Mouse (Mus musculus) C2C12 (cell line): ENCODE data around the gene 1600002K03Rik. TPM values are rescaled to one million over a fixed set of nuclear protein-coding genes. Genes with fewer than 3 reads are reported as not detected.
"Not testable (repeated sequence)": the region's sequence is repeated elsewhere in the genome, so short reads cannot be mapped to it uniquely, and the experiment has no call there.

ENCODE experiments used
- H3K27me3 ChIP-seq: one replicate; pipeline ENCODE4 v1.6.1; 2011; ENCODE audit not compliant: control insufficient read depth, insufficient read depth, insufficient read length
- H3K36me3 ChIP-seq: one replicate; pipeline ENCODE4 v1.6.1; 2011; ENCODE audit not compliant: control insufficient read depth, insufficient read depth
- H3K4me3 ChIP-seq: one replicate; pipeline ENCODE4 v1.5.1; 2011; ENCODE audit warnings: mild to moderate bottlenecking, control low read depth; ENCODE audit not compliant: poor library complexity, insufficient read depth, severe bottlenecking
- H3K79me2 ChIP-seq: one replicate; pipeline ENCODE4 v1.6.1; 2011; ENCODE audit not compliant: control insufficient read depth, insufficient read depth
- H3K79me3 ChIP-seq: one replicate; pipeline ENCODE4 v1.6.1; 2011; ENCODE audit warnings: low read depth, control low read depth
- H3ac ChIP-seq: one replicate; pipeline ENCODE3; 2011; ENCODE audit warnings: low read depth; ENCODE audit not compliant: control insufficient read depth, insufficient read length
- CEBPB ChIP-seq: IDR thresholded peaks from one replicate; pipeline ENCODE4 v1.6.1; 2011; ENCODE audit warnings: low read depth, mild to moderate bottlenecking, control low read depth, moderate library complexity
- CTCF ChIP-seq: IDR thresholded peaks from one replicate; pipeline ENCODE4 v1.5.1; 2011; ENCODE audit not compliant: control insufficient read depth, insufficient read depth, insufficient read length
- FOSL1 ChIP-seq: IDR thresholded peaks from one replicate; pipeline ENCODE4 v1.8.0; 2011; ENCODE audit warnings: mild to moderate bottlenecking, low read length; ENCODE audit not compliant: poor library complexity, insufficient read depth, severe bottlenecking
- MAX ChIP-seq: IDR thresholded peaks from one replicate; pipeline ENCODE4 v1.6.1; 2011; ENCODE audit warnings: mild to moderate bottlenecking, control low read depth
- MYOD1 ChIP-seq: IDR thresholded peaks from one replicate; pipeline ENCODE4 v1.6.1; 2011; ENCODE audit warnings: low read depth; ENCODE audit not compliant: control insufficient read depth, insufficient read length
- MYOG ChIP-seq: IDR thresholded peaks from one replicate; pipeline ENCODE4 v1.6.1; 2011; ENCODE audit not compliant: control insufficient read depth, insufficient read length; ENCODE audit errors: extremely low read depth
- USF1 ChIP-seq: IDR thresholded peaks from one replicate; pipeline ENCODE4 v1.6.1; 2011; ENCODE audit warnings: low read depth, mild to moderate bottlenecking, control low read depth, moderate library complexity
- polyA plus RNA-seq: library from polyadenylated mRNA; unstranded; fragments of >200 nt; fragmentation: generic; extraction: Trizol; gene quantifications from one replicate; pipeline ENCODE4 v1.2.1, GENCODE M21; 2012; ENCODE audit warnings: missing spikeins

Gene 1600002K03Rik
- polyA plus RNA-seq, 1 experiment, result 33.4 TPM

DNA sequence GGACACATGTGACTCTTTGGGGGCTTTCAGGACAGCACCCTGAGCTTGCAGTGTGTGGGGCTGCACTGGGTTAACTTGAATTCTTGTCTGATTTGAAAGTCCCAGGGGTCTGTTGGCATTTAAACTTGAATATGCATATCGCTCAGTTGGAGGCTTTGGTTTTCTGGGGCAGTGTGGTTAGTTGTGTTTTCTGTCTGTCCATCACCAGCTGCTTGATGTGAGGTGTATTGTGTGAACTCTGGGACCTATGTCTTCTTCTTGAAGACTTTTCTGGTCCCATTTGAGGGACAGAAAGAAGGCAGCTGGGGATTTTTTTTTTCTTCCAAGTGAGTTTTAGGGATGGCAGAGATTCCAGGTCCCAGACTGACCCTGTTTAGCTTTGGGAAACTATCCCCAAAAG lies 34.5 kb downstream of the 1600002K03Rik start:
- no peaks in the 10 kb centered on the region for H3K36me3 ChIP-seq
- H3K79me2 ChIP-seq, result no peaks in the 10 kb centered on the region
- no peaks in the 10 kb centered on the region for H3K79me3 ChIP-seq
- H3K4me3 ChIP-seq, result no peak overlapping the region
- no peak overlapping the region for H3ac ChIP-seq
- TF ChIP-seq USF1 (no peak), CEBPB (no peak), MYOG (no peak), MAX (no peak)
- H3K27me3 ChIP-seq, result peaks cover 8% of the 10 kb centered on the region

GRCm38 (mm10) chr10:80207676-80208075 lies 34.9 kb downstream of the 1600002K03Rik start:
- no peak for TF ChIP-seq MAX
- no peak for TF ChIP-seq CEBPB
- no peak for TF ChIP-seq MYOD1
- no peak overlapping the region for H3K4me3 ChIP-seq
- H3K79me2 ChIP-seq, result no peaks in the 10 kb centered on the region

DNA sequence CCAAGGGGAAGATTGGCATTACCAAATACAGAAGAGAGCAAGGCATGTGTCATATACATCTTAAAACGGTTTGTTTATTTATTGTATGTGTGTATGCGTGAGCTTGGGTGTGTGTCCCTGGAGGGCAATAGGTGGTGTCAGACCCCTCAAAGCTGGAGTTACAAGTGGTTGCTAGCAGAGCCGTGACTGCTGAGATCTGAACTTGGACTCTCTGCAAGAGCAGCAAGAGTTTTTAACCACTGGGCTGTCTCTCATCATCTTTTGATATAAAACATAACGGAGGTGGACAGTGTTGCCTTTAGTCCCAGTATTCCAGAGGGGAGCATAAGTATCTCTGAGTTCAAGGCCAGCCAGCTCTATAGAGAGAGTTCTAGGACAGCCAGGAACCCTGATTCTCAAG lies 35.5 kb downstream of the 1600002K03Rik start:
- no peaks in the 10 kb centered on the region for H3K79me2 ChIP-seq
- H3K4me3 ChIP-seq, result no peak overlapping the region
- H3K27me3 ChIP-seq, result peaks cover 8% of the 10 kb centered on the region
- H3ac ChIP-seq, result no peak overlapping the region
- no peaks in the 10 kb centered on the region for H3K79me3 ChIP-seq
- no peak for TF ChIP-seq USF1
- no peak for TF ChIP-seq CEBPB
- TF ChIP-seq MAX, result no peak
- no peak for TF ChIP-seq CTCF
- TF ChIP-seq MYOG, result no peak
- TF ChIP-seq MYOD1, result no peak
- TF ChIP-seq FOSL1, result no peak
- H3K36me3 ChIP-seq, result no peaks in the 10 kb centered on the region

More at GRCm38 (mm10) chr10:80207676-80208075, 34.9 kb downstream of the 1600002K03Rik start:
- Histone ChIP-seq H3K36me3 (no peaks in the 10 kb centered on the region), H3K79me3 (no peaks in the 10 kb centered on the region), H3ac (no peak overlapping the region), H3K27me3 (peaks cover 8% of the 10 kb centered on the region)

GRCm38 (mm10) chr10:80208841-80209371 lies 36.2 kb downstream of the 1600002K03Rik start:
- Histone ChIP-seq H3K36me3 (no peaks in the 10 kb centered on the region), H3K4me3 (no peak overlapping the region), H3K79me3 (no peaks in the 10 kb centered on the region), H3K27me3 (peaks cover 8% of the 10 kb centered on the region), H3ac (no peak overlapping the region), H3K79me2 (no peaks in the 10 kb centered on the region)
- TF ChIP-seq USF1 (no peak), CTCF (no peak), MYOD1 (no peak), MAX (no peak), FOSL1 (no peak), CEBPB (no peak), MYOG (no peak)

GRCm38 (mm10) chr10:80211547-80212103 lies 38.9 kb downstream of the 1600002K03Rik start:
- not testable (repeated sequence) for H3K79me3 ChIP-seq, H3K27me3 ChIP-seq, H3K79me2 ChIP-seq, H3K36me3 ChIP-seq, H3K4me3 ChIP-seq, H3ac ChIP-seq

- H3K36me3 ChIP-seq, result no peaks in the 10 kb centered on the region
- H3K27me3 ChIP-seq, result peaks cover 3% of the 10 kb centered on the region
- no peak overlapping the region for H3ac ChIP-seq
- H3K4me3 ChIP-seq, result no peak overlapping the region
- H3K79me3 ChIP-seq, result no peaks in the 10 kb centered on the region
- no peak for TF ChIP-seq MYOD1
- no peaks in the 10 kb centered on the region for H3K79me2 ChIP-seq
These were observed 42.5 kb downstream of the 1600002K03Rik start for GRCm38 (mm10) chr10:80215048-80215772.

DNA sequence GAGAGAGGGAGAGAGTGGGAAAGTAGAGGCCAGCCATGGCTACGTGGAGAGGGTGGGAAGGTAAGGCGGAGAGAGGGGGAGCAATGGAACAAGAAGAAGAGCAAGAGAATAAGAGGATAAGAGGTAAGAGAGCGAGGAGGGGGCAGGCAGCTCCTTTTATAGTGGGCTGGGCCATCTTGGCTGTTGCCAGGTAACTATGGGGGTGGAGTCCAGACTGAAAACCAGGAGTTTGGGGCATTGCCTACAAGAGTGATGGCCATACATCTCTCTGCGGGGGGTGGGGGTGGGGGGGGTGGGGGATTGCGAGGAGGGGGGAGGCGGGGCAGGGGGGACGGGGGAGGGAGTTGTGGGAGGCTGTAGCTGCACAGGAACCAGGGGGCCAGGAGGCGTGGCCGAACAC lies 47.9 kb downstream of the 1600002K03Rik start:
- TF ChIP-seq MYOG, result no peak
- Histone ChIP-seq H3K27me3 (peaks cover 3% of the 10 kb centered on the region), H3K36me3 (no peaks in the 10 kb centered on the region), H3K4me3 (no peak overlapping the region), H3K79me3 (no peaks in the 10 kb centered on the region), H3K79me2 (no peaks in the 10 kb centered on the region), H3ac (no peak overlapping the region)

GRCm38 (mm10) chr10:80223137-80223536 lies 50.4 kb downstream of the 1600002K03Rik start:
- peaks cover 13% of the 10 kb centered on the region for H3K79me3 ChIP-seq
- not testable (repeated sequence) for H3K36me3 ChIP-seq, H3K4me3 ChIP-seq, H3K27me3 ChIP-seq, H3ac ChIP-seq
- H3K79me2 ChIP-seq, result peaks cover 16% of the 10 kb centered on the region
